Mouse (Mus musculus) thymus, adult 2 months (tissue): ENCODE measurements around the gene Gcnt3. TPM values are rescaled to one million over a fixed set of nuclear protein-coding genes. Genes with fewer than 3 reads are reported as not detected.
A peak's percentile ranks its signal among the peaks of the same experiment; 100 is the strongest.

Source experiments
- DNase-seq: peaks from one replicate; pipeline ENCODE4 v3.0.0; 2021
- H3K27ac ChIP-seq: fragments of 200-500 bp; 2 replicates; pipeline ENCODE4 v1.5.1; 2012; ENCODE audit warnings: low read length, control low read depth; ENCODE audit not compliant: control insufficient read depth, insufficient read depth
- H3K27me3 ChIP-seq: fragments of 200-500 bp; 2 replicates; pipeline ENCODE4 v1.6.1; 2012; ENCODE audit warnings: mild to moderate bottlenecking, low read length, moderate library complexity, mixed read lengths; ENCODE audit not compliant: control insufficient read depth, insufficient read depth
- H3K36me3 ChIP-seq: fragments of 200-500 bp; 2 replicates; pipeline ENCODE4 v1.6.1; 2012; ENCODE audit warnings: mild to moderate bottlenecking, low read length, moderate library complexity; ENCODE audit not compliant: control insufficient read depth, insufficient read depth
- H3K4me1 ChIP-seq: fragments of 200-500 bp; replicated peaks from 2 replicates; pipeline ENCODE4 v1.6.1; 2012; ENCODE audit warnings: low read length; ENCODE audit not compliant: control insufficient read depth, insufficient read depth
- H3K4me3 ChIP-seq: fragments of 200-500 bp; 2 replicates; pipeline ENCODE4 v1.5.1; 2012; ENCODE audit warnings: mild to moderate bottlenecking, low read length, control low read depth, moderate library complexity; ENCODE audit not compliant: control insufficient read depth, insufficient read depth
- CTCF ChIP-seq: fragments of 200-500 bp; IDR thresholded peaks from 2 replicates; pipeline ENCODE4 v1.5.1; 2012; ENCODE audit warnings: mild to moderate bottlenecking, control low read depth, low read length, moderate library complexity, borderline replicate concordance; ENCODE audit not compliant: control insufficient read depth, poor library complexity, insufficient read depth; ENCODE audit errors: extremely low read depth
- POLR2A ChIP-seq: fragments of 200-500 bp; IDR thresholded peaks from 2 replicates; pipeline ENCODE4 v1.6.1; 2012; ENCODE audit warnings: mild to moderate bottlenecking, low read length, control low read depth, moderate library complexity; ENCODE audit not compliant: control insufficient read depth, poor library complexity, insufficient read depth; ENCODE audit errors: extremely low read depth
- WGBS: fragments of 180-500 bp; shearing (Covaris S2); methylation state at CpG from one replicate; pipeline ENCODE4 v1.1.7; 2018; 5-methylcytosine and 5-hydroxymethylcytosine counted together
- polyA plus RNA-seq: library from polyadenylated mRNA; depleted of rRNA; stranded (reverse); fragments of >200 nt; gene quantifications from 2 replicates; pipeline ENCODE4 v1.2.3, GENCODE M21; 2012

Gcnt3 gene
- polyA plus RNA-seq, 1 experiment = not detected

- H3K36me3 ChIP-seq = no peaks in the 10 kb centered on the region
- peaks cover 8% of the 10 kb centered on the region for H3K4me1 ChIP-seq
- TF ChIP-seq POLR2A = no peak
- no peak for TF ChIP-seq CTCF
- no peak for DNase-seq
- H3K27ac ChIP-seq = no peak overlapping the region
- no peaks in the 10 kb centered on the region for H3K27me3 ChIP-seq
- 86% methylated on average over 2 of the region's 2 CpGs for WGBS
- H3K4me3 ChIP-seq = no peak overlapping the region
Measured at GRCm38 (mm10) chr9:70044865-70045264, 7.0 kb upstream of the Gcnt3 start.

DNA sequence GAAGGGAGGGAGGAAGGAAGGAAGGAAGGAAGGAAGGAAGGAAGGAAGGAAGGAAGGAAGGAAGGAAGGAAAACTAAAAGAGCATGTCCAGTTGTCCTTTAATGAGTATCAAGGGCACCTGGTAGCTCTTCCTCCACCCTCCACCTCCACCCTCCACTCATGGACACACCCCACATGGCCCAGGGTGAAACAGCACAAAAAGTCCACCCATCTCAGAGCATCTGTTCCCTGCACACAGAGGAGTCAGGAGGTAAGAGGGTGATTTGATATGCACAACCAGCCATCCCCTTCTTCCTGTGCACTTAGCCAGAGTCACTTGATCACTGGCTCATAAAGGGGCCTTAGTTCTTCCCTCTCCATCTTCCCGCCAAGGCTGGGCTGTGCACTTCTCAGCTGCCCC lies 5.0 kb upstream of the Gcnt3 start:
- DNase-seq = no peak
- Histone ChIP-seq H3K36me3 (no peaks in the 10 kb centered on the region), H3K27me3 (no peaks in the 10 kb centered on the region), H3K4me3 (no peak overlapping the region), H3K27ac (no peak overlapping the region), H3K4me1 (peaks cover 7% of the 10 kb centered on the region)
- WGBS = 94% methylated on average over 1 of the region's 1 CpGs
- TF ChIP-seq POLR2A (no peak), CTCF (no peak)

DNA sequence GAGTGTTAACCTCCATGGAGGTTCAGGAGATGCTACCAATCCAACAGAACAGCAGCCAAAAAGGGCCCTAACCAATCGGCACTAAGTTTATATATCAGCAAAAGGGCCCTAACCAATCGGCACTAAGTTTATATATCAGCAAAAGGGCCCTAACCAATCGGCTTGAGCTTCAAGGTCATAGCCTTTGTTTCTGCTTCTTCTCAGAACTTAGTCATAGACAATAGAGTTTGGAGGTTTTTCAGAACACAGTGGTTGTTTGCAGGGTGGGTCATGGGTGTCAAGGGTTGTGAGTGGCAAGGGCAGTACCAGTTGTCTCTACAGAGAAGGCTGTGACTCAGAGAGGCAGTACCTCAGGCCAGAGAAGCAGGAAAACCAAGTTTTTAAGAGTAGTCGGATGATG lies 4.2 kb upstream of the Gcnt3 start:
- no peaks in the 10 kb centered on the region for H3K27me3 ChIP-seq
- no peak for TF ChIP-seq CTCF
- TF ChIP-seq POLR2A = no peak
- DNase-seq = no peak
- no peak overlapping the region for H3K27ac ChIP-seq
- H3K4me3 ChIP-seq = no peak overlapping the region
- H3K36me3 ChIP-seq = no peaks in the 10 kb centered on the region
- peaks cover 7% of the 10 kb centered on the region for H3K4me1 ChIP-seq
- WGBS = 95% methylated on average over 4 of the region's 4 CpGs

DNA sequence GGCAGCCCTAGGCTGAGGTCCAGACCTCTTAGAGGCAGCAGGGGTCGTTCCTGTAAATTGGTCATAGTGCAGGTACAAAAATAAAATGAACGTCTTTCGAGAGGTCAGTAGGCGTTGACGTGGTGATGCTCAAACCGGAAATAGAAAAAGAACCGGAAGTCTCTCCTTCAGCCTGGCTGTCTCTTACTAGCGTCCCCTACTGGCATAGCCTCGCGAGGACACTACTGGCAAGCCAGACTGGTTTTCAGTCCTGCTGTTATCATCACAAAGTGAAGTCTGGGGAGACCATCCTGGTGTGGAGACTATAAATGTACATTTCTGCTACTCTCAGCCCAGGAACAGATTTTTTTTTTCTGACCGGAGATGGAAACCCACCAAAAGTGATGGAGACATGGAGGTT lies 2.7 kb upstream of the Gcnt3 start:
- Histone ChIP-seq H3K27ac (no peak overlapping the region), H3K4me1 (peaks cover 9% of the 10 kb centered on the region), H3K4me3 (no peak overlapping the region), H3K36me3 (no peaks in the 10 kb centered on the region), H3K27me3 (no peaks in the 10 kb centered on the region)
- TF ChIP-seq POLR2A (no peak), CTCF (no peak)
- DNase-seq = peak; percentile 9
- 90% methylated on average over 11 of the region's 11 CpGs for WGBS

DNA sequence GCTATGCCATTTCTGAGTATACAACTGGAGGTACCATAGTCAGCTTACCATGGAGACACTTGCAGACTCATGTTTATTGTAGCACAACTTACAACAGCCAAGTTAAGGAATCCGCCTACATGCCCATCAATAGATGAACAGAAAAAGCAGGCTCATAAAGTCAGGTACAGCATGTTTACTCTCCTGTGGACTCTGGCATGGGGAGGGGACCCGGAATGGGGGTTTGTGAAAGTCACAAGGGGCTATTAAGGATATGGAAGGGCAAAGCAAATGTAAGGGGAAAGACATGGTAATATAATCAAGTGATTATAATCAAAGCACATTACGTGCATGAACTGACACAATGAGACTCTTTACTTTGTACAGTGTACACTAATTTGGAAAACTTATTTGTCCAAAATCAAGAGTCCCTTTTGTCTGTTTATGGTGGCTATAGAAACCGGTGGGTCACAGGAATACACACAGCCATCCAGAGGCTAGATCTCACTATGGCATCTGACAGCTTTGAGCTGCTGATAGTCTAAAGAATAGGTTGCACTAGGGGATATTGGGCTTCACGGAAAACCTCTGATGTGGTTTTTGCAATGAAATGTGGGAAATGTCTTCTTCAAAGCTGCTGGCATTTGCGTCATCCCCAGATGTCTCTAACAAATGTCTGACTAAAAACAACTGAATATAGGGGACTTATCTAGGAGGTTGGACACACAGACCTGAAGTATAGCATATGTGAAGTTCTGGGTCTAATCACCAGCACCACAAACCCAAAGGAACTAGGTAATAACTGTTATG lies 1.9 kb upstream of the Gcnt3 start:
- Histone ChIP-seq H3K4me1 (peaks cover 9% of the 10 kb centered on the region), H3K27ac (no peak overlapping the region), H3K27me3 (no peaks in the 10 kb centered on the region), H3K36me3 (no peaks in the 10 kb centered on the region), H3K4me3 (no peak overlapping the region)
- TF ChIP-seq CTCF = no peak
- no peak for TF ChIP-seq POLR2A
- 49% methylated on average over 6 of the region's 6 CpGs for WGBS
- DNase-seq = peak; percentile 23

- TF ChIP-seq CTCF = no peak
- no peak for TF ChIP-seq POLR2A
- Histone ChIP-seq H3K27ac (no peak overlapping the region), H3K4me3 (no peak overlapping the region), H3K27me3 (no peaks in the 10 kb centered on the region), H3K4me1 (peaks cover 9% of the 10 kb centered on the region), H3K36me3 (no peaks in the 10 kb centered on the region)
- 74% methylated on average over 4 of the region's 4 CpGs for WGBS
- DNase-seq = peak; percentile 29
Measured at GRCm38 (mm10) chr9:70036646-70037045, 1.2 kb downstream of the Gcnt3 start.

DNA sequence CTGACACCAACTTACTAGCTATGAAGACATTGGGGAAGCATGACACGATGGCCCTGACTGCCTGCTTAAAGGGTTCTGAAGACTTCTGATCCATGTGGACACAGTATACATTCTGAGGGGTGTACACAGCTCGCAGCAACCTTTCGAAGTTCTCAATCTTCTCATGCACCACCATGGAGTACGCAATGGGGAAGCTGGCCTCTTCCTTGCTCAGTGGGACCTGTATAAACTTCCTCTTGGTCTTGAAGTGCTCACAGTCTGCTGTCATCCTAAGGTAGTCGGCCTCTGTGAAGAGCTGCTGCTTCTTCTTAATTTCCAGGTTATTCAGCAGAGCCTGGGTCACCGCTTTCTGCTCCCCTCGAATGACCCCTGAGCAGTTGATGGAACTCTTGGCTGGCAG lies 3.2 kb downstream of the Gcnt3 start:
- peaks cover 4% of the 10 kb centered on the region for H3K4me1 ChIP-seq
- no peak for DNase-seq
- H3K27me3 ChIP-seq = no peaks in the 10 kb centered on the region
- TF ChIP-seq POLR2A = no peak
- TF ChIP-seq CTCF = no peak
- H3K27ac ChIP-seq = no peak overlapping the region
- H3K4me3 ChIP-seq = no peak overlapping the region
- WGBS = 66% methylated on average over 7 of the region's 7 CpGs
- H3K36me3 ChIP-seq = no peaks in the 10 kb centered on the region
